Mouse (Mus musculus) midbrain, embryonic 16.5 days (tissue): ENCODE measurements around the gene Galnt10. TPM values are rescaled to one million over a fixed set of nuclear protein-coding genes. Genes with fewer than 3 reads are reported as not detected.
A peak's percentile ranks its signal among the peaks of the same experiment; 100 is the strongest.

Source experiments
- ATAC-seq: fragments of 200-750 bp; cut with Nextera tagmentation; 2 replicates; pipeline ENCODE4 v1.8.0; 2017; ENCODE audit warnings: moderate TSS enrichment
- H3K27ac ChIP-seq: fragments of 300-500 bp; sonication (generic); 2 replicates; pipeline ENCODE4 v1.5.1; 2014; ENCODE audit warnings: mild to moderate bottlenecking, low read length, mixed read lengths
- H3K27me3 ChIP-seq: fragments of 300-500 bp; sonication (generic); 2 replicates; pipeline ENCODE4 v1.6.1; 2014; ENCODE audit warnings: low read depth, low read length, mixed read lengths; ENCODE audit not compliant: control insufficient read depth, insufficient read depth
- H3K36me3 ChIP-seq: fragments of 300-500 bp; sonication (generic); 2 replicates; pipeline ENCODE4 v1.6.1; 2014; ENCODE audit warnings: mild to moderate bottlenecking, low read length, moderate library complexity, mixed read lengths; ENCODE audit not compliant: control insufficient read depth, insufficient read depth
- H3K4me1 ChIP-seq: fragments of 300-500 bp; sonication (generic); 2 replicates; pipeline ENCODE4 v1.6.1; 2014; ENCODE audit warnings: mild to moderate bottlenecking, low read length, mixed read lengths; ENCODE audit not compliant: control insufficient read depth, insufficient read depth
- H3K4me2 ChIP-seq: fragments of 300-500 bp; sonication (generic); 2 replicates; pipeline ENCODE4 v1.6.1; 2014; ENCODE audit warnings: mild to moderate bottlenecking, low read length, mixed read lengths
- H3K4me3 ChIP-seq: fragments of 300-500 bp; sonication (generic); 2 replicates; pipeline ENCODE4 v1.5.1; 2014; ENCODE audit warnings: low read depth, mild to moderate bottlenecking, low read length, moderate library complexity, mixed read lengths
- H3K9ac ChIP-seq: fragments of 300-500 bp; sonication (generic); 2 replicates; pipeline ENCODE4 v1.6.1; 2014; ENCODE audit warnings: low read depth, low read length, mixed read lengths
- H3K9me3 ChIP-seq: fragments of 300-500 bp; sonication (generic); replicated peaks from 2 replicates; pipeline ENCODE4 v1.6.1; 2014; ENCODE audit warnings: mild to moderate bottlenecking, low read length, mixed read lengths; ENCODE audit not compliant: control insufficient read depth, poor library complexity, severe bottlenecking
- WGBS: fragments of 180-500 bp; shearing (Covaris S2); extraction: QIAGEN DNeasy Blood & Tissue Kit; methylation state at CpG from one replicate; pipeline ENCODE4 v1.1.7; 2014; 5-methylcytosine and 5-hydroxymethylcytosine counted together
- polyA plus RNA-seq: library from polyadenylated mRNA; unstranded; fragments of >200 nt; fragmentation: Nextera tagmentation; extraction: Ambion mirVana; gene quantifications from 2 replicates; pipeline ENCODE4 v1.2.1, GENCODE M21; 2015

The Galnt10 gene
- polyA plus RNA-seq, 1 experiment from 2014 or later = 14.8 TPM

DNA sequence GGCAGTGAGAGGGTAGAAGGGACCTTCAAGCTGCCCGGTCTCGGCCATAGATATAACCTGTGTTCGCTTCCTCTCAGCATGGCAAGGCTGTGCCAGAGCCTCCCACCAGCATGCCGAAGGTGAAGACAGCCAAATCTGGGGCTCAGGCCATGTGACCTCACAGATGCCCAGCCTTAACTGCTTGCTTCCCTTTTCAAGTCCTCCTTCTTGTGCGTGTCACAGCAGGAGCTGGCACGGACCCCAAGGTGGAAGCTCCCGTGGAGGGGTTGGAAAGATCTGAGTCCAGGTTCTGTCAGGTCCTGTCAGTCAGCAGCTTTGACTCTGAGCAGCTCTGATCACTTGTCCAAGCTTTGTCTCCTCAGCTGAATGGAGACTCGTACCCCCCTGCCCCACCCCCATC, 126.4 kb downstream of the Galnt10 start:
- WGBS = 90% methylated on average over 8 of the region's 8 CpGs
- H3K4me2 ChIP-seq = no peak overlapping the region
- no peaks in the 10 kb centered on the region for H3K27me3 ChIP-seq

DNA sequence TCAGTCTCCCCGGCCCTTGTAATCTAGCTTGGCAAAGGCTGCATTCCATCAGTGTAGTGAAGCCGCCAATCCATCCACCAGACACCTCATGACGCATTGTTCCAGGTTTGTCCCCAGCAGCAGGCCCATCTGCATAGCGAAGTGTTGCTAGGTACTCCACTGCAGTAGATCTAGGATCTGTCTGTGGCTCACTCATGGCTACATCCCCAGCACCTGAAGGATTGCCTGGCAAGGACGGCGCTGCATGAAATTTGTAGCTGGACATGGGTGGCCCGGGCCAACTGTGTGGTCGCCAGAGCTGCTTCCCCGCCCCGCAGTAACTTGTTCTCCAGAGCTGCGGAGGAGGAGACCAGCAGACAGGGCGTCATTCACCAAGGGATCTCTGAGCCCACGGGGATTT, 128.2 kb downstream of the Galnt10 start:
- H3K4me2 ChIP-seq = peak overlapping the region; percentile 11; the same call in 1 of the 2 replicates
- H3K27me3 ChIP-seq = no peaks in the 10 kb centered on the region
- H3K9me3 ChIP-seq = no peaks in the 10 kb centered on the region
- no peak overlapping the region for H3K9ac ChIP-seq
- peaks cover 13% of the 10 kb centered on the region for H3K4me1 ChIP-seq
- no peak overlapping the region for H3K4me3 ChIP-seq
- H3K36me3 ChIP-seq = no peaks in the 10 kb centered on the region
- WGBS = 15% methylated on average over 13 of the region's 13 CpGs
- no peak for ATAC-seq
- peak overlapping the region; percentile 35; the same call in 1 of the 2 replicates for H3K27ac ChIP-seq

More for the DNA sequence above, 126.4 kb downstream of the Galnt10 start:
- peaks cover 11% of the 10 kb centered on the region for H3K4me1 ChIP-seq
- H3K27ac ChIP-seq = no peak overlapping the region
- H3K9ac ChIP-seq = no peak overlapping the region
- no peak overlapping the region for H3K4me3 ChIP-seq
- no peaks in the 10 kb centered on the region for H3K36me3 ChIP-seq
- ATAC-seq = no peak
- no peaks in the 10 kb centered on the region for H3K9me3 ChIP-seq

DNA sequence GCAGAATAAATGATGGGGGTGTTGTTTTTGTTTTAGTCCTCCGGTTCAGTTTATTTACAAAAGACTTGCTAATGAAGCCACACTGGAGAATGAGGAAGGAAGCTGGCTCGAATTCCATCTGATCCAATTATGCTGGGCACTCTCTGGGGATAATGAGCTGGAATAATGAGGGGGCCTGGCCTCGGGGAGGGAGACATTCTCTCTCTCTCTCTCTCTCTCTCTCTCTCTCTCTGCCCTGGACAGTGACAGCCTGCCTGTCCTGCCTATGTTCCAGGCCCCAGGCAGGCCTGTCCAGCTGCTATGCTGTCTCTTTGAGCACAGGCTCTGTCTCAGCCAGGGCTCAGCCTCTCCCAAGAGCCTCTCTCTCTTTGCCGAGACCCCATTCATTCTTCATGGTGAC, 128.7 kb downstream of the Galnt10 start:
- Histone ChIP-seq H3K27ac (peak overlapping the region; percentile 68), H3K4me2 (peak overlapping the region; percentile 11; the same call in 1 of the 2 replicates), H3K36me3 (no peaks in the 10 kb centered on the region), H3K4me3 (no peak overlapping the region), H3K27me3 (no peaks in the 10 kb centered on the region), H3K9ac (peak overlapping the region; percentile 36; the same call in 1 of the 2 replicates), H3K9me3 (no peaks in the 10 kb centered on the region), H3K4me1 (peaks cover 13% of the 10 kb centered on the region)
- WGBS = 6% methylated on average over 4 of the region's 4 CpGs
- ATAC-seq = peak; percentile 67

DNA sequence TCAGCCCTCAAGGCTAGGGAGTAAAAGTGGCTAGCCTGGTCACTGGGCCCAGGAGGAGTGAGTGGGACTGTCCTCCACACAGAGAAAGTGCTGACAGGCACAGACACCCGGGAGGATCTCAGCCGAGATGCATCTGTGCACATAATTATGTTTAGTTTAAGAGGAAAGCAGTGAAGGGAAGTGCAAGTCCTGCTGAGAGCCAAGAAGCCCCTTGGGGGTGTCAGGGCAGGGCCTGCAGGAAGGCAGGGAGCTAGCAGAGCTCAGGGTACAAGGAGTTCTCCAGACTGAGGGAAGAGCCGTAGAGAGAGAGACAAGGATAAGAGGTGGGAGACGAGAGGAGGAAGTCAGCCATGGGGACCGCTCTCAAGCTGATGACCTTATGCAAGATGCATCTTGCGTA, 130.6 kb downstream of the Galnt10 start:
- no peak for ATAC-seq
- Histone ChIP-seq H3K27ac (no peak overlapping the region), H3K4me2 (no peak overlapping the region), H3K9ac (no peak overlapping the region), H3K36me3 (no peaks in the 10 kb centered on the region), H3K4me3 (no peak overlapping the region), H3K9me3 (no peaks in the 10 kb centered on the region), H3K27me3 (no peaks in the 10 kb centered on the region), H3K4me1 (peaks cover 13% of the 10 kb centered on the region)
- WGBS = 70% methylated on average over 6 of the region's 6 CpGs

DNA sequence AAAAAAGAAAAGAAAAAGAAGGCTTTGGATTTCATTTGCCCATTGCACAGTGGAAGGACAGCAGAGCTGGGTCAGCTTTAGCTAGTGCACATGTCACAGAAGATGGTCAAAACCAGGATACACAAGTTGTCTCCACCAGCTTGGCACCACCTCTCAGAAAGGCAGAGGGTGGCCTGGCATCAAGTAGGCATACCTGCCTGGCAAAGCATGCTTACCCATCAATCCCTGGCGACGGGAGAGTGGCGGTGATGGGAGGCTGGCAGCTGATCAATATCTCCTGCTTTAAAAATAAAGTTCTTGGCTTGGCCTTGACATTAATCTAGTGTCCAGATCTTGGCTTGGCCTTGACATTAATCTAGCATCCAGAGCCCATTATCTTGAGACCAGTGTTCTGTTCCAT, 131.3 kb downstream of the Galnt10 start:
- H3K4me2 ChIP-seq = no peak overlapping the region
- no peaks in the 10 kb centered on the region for H3K36me3 ChIP-seq
- ATAC-seq = no peak
- 97% methylated on average over 3 of the region's 3 CpGs for WGBS
- no peak overlapping the region for H3K4me3 ChIP-seq
- H3K27me3 ChIP-seq = no peaks in the 10 kb centered on the region
- no peak overlapping the region for H3K9ac ChIP-seq
- no peaks in the 10 kb centered on the region for H3K9me3 ChIP-seq
- H3K27ac ChIP-seq = no peak overlapping the region
- peaks cover 13% of the 10 kb centered on the region for H3K4me1 ChIP-seq

DNA sequence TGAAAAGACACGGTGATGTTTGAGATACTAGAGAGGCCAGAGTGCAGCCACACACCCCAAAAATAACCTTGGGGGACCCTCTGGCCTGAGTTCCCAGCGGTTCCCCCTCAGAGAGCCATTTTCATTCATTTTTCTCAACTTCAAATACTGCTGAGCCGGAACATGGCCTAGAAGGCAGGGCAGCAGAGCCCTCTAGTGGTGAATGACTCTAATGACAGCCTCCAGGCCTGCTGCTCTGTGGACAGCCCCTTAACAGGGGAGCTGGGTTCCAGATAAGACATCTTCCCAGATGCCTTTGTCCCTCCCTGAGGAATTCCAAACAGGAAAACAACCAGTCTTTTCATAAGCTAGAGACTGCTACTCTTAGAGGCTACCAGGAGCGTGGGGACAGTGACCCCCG, 133.1 kb downstream of the Galnt10 start:
- H3K4me1 ChIP-seq = peaks cover 12% of the 10 kb centered on the region
- WGBS = 22% methylated on average over 5 of the region's 5 CpGs
- H3K4me2 ChIP-seq = no peak overlapping the region
- no peaks in the 10 kb centered on the region for H3K9me3 ChIP-seq
- ATAC-seq = peak; percentile 70
- peak overlapping the region; percentile 25; the same call in 1 of the 2 replicates for H3K9ac ChIP-seq
- H3K27me3 ChIP-seq = no peaks in the 10 kb centered on the region
- H3K4me3 ChIP-seq = no peak overlapping the region
- no peaks in the 10 kb centered on the region for H3K36me3 ChIP-seq
- H3K27ac ChIP-seq = no peak overlapping the region

DNA sequence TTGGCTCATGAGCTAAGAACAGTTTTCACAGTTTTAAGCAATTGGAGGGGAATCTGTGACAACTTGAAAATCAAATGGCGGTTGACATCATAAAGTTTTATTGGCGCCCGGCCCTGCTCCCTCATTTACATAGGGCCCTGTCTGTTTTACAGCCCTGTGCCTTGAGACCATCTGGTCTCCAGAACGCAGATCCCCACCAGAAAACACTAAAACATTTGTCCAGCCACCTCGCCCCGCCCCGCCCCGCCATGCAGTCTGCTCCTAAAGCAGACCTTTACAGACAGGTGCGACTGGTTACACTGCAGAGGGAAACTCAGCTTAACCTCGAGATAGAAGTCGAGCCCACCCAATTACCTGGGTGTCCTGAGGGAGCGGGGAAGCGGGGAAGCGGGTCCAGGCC, 134.6 kb downstream of the Galnt10 start:
- H3K4me1 ChIP-seq = peaks cover 2% of the 10 kb centered on the region
- no peaks in the 10 kb centered on the region for H3K9me3 ChIP-seq
- no peak overlapping the region for H3K4me3 ChIP-seq
- no peak overlapping the region for H3K27ac ChIP-seq
- H3K27me3 ChIP-seq = no peaks in the 10 kb centered on the region
- H3K9ac ChIP-seq = no peak overlapping the region
- no peaks in the 10 kb centered on the region for H3K36me3 ChIP-seq
- WGBS = 93% methylated on average over 14 of the region's 14 CpGs
- no peak overlapping the region for H3K4me2 ChIP-seq
- no peak for ATAC-seq

DNA sequence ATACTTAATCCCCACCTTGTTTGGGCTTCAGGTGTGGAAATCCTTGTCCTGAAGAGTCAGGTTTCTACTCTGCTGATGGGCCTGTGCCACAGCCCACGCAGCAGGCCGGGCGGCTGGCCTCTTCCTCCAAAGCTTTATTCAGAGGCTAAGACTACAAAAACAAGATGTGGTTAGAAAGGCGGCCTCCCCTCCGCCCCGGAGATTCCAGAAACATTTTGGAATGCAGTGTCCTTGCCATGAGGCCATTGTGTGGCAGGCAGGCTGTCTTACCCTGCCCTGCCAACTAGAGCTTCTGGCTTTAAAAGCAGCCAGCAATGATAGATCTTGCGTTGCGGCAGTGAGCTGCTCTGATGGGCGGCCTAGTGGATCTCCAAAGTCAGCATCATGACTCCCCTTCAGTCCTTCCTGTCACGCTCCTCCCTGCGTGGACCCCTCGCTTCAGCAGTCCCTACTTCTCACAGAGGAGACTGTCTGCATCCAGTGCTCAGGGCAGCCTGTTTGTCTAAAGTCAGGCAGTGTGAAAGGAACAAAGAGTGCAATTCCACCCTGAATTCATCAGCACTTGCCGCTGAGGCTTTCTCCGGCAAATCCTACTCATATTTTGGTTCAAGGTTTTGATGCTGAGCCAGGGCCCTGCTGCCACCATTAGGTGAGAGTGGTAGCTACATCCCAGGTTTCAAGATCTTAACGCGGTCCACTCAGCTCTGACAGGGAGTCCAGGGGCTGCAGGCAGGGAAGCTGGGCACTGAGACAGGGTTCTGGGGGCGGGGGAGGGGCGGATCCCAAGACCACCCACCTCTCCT, 141.6 kb downstream of the Galnt10 start:
- Histone ChIP-seq H3K27ac (peak overlapping the region; percentile 80), H3K4me1 (peaks cover 13% of the 10 kb centered on the region), H3K9me3 (no peaks in the 10 kb centered on the region), H3K9ac (peak overlapping the region; percentile 58), H3K27me3 (no peaks in the 10 kb centered on the region), H3K36me3 (no peaks in the 10 kb centered on the region), H3K4me2 (peak overlapping the region; percentile 15; the same call in 1 of the 2 replicates), H3K4me3 (no peak overlapping the region)
- 14% methylated on average over 18 of the region's 18 CpGs for WGBS
- ATAC-seq = peak; percentile 79

DNA sequence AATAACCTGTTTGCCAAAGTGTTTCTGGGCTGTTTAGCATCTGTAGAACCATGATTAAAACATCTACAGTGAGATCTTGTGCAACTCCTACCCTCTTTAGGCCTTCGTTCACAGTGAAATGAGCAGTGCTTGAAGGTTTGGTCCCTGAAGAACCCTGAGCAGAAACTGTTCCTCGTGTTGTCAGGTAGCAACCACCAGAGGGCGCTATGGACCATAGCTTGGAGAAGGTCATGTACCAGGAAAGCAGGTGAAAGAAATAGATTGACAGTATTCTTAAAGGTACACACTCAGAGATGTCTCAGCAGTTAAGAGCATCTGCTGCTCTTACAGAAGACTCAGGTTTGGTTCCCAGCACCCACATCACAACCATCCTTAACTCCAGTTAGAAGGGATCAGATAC, 142.7 kb downstream of the Galnt10 start:
- 45% methylated on average over 3 of the region's 3 CpGs for WGBS
- H3K4me2 ChIP-seq = no peak overlapping the region
- H3K4me1 ChIP-seq = peaks cover 13% of the 10 kb centered on the region
- no peaks in the 10 kb centered on the region for H3K36me3 ChIP-seq
- H3K27ac ChIP-seq = no peak overlapping the region
- no peaks in the 10 kb centered on the region for H3K9me3 ChIP-seq
- no peaks in the 10 kb centered on the region for H3K27me3 ChIP-seq
- no peak overlapping the region for H3K9ac ChIP-seq
- ATAC-seq = no peak
- no peak overlapping the region for H3K4me3 ChIP-seq
